Mouse (Mus musculus): ENCODE measurements around the gene Rybp. TPM values are rescaled to one million over a fixed set of nuclear protein-coding genes. Genes with fewer than 3 reads are reported as not detected.

Gene Rybp
- polyA plus RNA-seq, 1 experiment from 2014 or later, result 7.5 TPM

GRCm38 (mm10) chr6:100213596-100213995 lies 73.7 kb downstream of the Rybp start:
- ATAC-seq (ENCODE audit: insufficient number of reproducible peaks, insufficient read depth, low FRiP score, low read depth), result no peak
- H3K9ac ChIP-seq (ENCODE audit: low read length), result no peak overlapping the region
- no peak overlapping the region for H3K4me2 ChIP-seq (ENCODE audit: low read length)
- H3K4me1 ChIP-seq (ENCODE audit: control insufficient read depth in 2 of 2, insufficient read depth in 2 of 2, low read length in 2 of 2), result peaks cover 44 to 52% of the 10 kb centered on the region in 2 experiments
- H3K27ac ChIP-seq (replicated peaks in 1 of 2; ENCODE audit: control insufficient read depth in 1 of 2, insufficient read depth in 1 of 2, low read depth in 2 of 2, low read length in 2 of 2), result no peak overlapping the region
- no peaks in the 10 kb centered on the region for H3K27me3 ChIP-seq (ENCODE audit: control insufficient read depth, insufficient read depth, low read length)
- H3K4me3 ChIP-seq (ENCODE audit: control insufficient read depth in 1 of 2, insufficient read depth in 1 of 2, low read depth in 1 of 2, low read length in 2 of 2), result no peak overlapping the region
- WGBS, result 65% methylated on average over 9 of the region's 9 CpGs
- no peaks in the 10 kb centered on the region for H3K9me3 ChIP-seq (ENCODE audit: control insufficient read depth, low read length)
- no peaks in the 10 kb centered on the region for H3K36me3 ChIP-seq (ENCODE audit: control insufficient read depth, insufficient read depth, low read length)

GRCm38 (mm10) chr6:100212820-100213219 lies 74.5 kb downstream of the Rybp start:
- Histone ChIP-seq H3K36me3 (ENCODE audit: control insufficient read depth, insufficient read depth, low read length) (no peaks in the 10 kb centered on the region), H3K27ac (replicated peaks in 1 of 2; ENCODE audit: control insufficient read depth in 1 of 2, insufficient read depth in 1 of 2, low read depth in 2 of 2, low read length in 2 of 2) (0 out of 4 replicates have a peak overlapping the region, but pooled peaks of 1 of the 2 experiments have one; percentile 2), H3K9me3 (ENCODE audit: control insufficient read depth, low read length) (no peaks in the 10 kb centered on the region), H3K9ac (ENCODE audit: low read length) (peak overlapping the region; percentile 11; the same call in 1 of the 2 replicates), H3K27me3 (ENCODE audit: control insufficient read depth, insufficient read depth, low read length) (no peaks in the 10 kb centered on the region), H3K4me2 (ENCODE audit: low read length) (no peak overlapping the region), H3K4me1 (ENCODE audit: control insufficient read depth in 2 of 2, insufficient read depth in 2 of 2, low read length in 2 of 2) (peaks cover 39 to 45% of the 10 kb centered on the region in 2 experiments), H3K4me3 (ENCODE audit: control insufficient read depth in 1 of 2, insufficient read depth in 1 of 2, low read depth in 1 of 2, low read length in 2 of 2) (no peak overlapping the region)
- no peak for ATAC-seq (ENCODE audit: insufficient number of reproducible peaks, insufficient read depth, low FRiP score, low read depth)
- WGBS, result 27% methylated on average over 7 of the region's 7 CpGs

- Histone ChIP-seq H3K9me3 (ENCODE audit: control insufficient read depth, low read length) (no peaks in the 10 kb centered on the region), H3K4me1 (ENCODE audit: control insufficient read depth in 2 of 2, insufficient read depth in 2 of 2, low read length in 2 of 2) (peaks cover 46 to 50% of the 10 kb centered on the region in 2 experiments), H3K27ac (replicated peaks in 1 of 2; ENCODE audit: control insufficient read depth in 1 of 2, insufficient read depth in 1 of 2, low read depth in 2 of 2, low read length in 2 of 2) (no peak overlapping the region), H3K4me2 (ENCODE audit: low read length) (no peak overlapping the region), H3K36me3 (ENCODE audit: control insufficient read depth, insufficient read depth, low read length) (no peaks in the 10 kb centered on the region), H3K4me3 (ENCODE audit: control insufficient read depth in 1 of 2, insufficient read depth in 1 of 2, low read depth in 1 of 2, low read length in 2 of 2) (no peak overlapping the region), H3K27me3 (ENCODE audit: control insufficient read depth, insufficient read depth, low read length) (no peaks in the 10 kb centered on the region), H3K9ac (ENCODE audit: low read length) (no peak overlapping the region)
- no peak for ATAC-seq (ENCODE audit: insufficient number of reproducible peaks, insufficient read depth, low FRiP score, low read depth)
- 68% methylated on average over 3 of the region's 3 CpGs for WGBS
Measured at GRCm38 (mm10) chr6:100211646-100212045, 75.6 kb downstream of the Rybp start.

GRCm38 (mm10) chr6:100210517-100210916 lies 76.8 kb downstream of the Rybp start:
- ATAC-seq (ENCODE audit: insufficient number of reproducible peaks, insufficient read depth, low FRiP score, low read depth), result no peak
- Histone ChIP-seq H3K27me3 (ENCODE audit: control insufficient read depth, insufficient read depth, low read length) (no peaks in the 10 kb centered on the region), H3K27ac (replicated peaks in 1 of 2; ENCODE audit: control insufficient read depth in 1 of 2, insufficient read depth in 1 of 2, low read depth in 2 of 2, low read length in 2 of 2) (no peak overlapping the region), H3K4me1 (ENCODE audit: control insufficient read depth in 2 of 2, insufficient read depth in 2 of 2, low read length in 2 of 2) (peaks cover 46 to 50% of the 10 kb centered on the region in 2 experiments), H3K4me2 (ENCODE audit: low read length) (no peak overlapping the region), H3K36me3 (ENCODE audit: control insufficient read depth, insufficient read depth, low read length) (no peaks in the 10 kb centered on the region), H3K9me3 (ENCODE audit: control insufficient read depth, low read length) (no peaks in the 10 kb centered on the region), H3K9ac (ENCODE audit: low read length) (no peak overlapping the region), H3K4me3 (ENCODE audit: control insufficient read depth in 1 of 2, insufficient read depth in 1 of 2, low read depth in 1 of 2, low read length in 2 of 2) (no peak overlapping the region)
- WGBS, result 55% methylated on average over 1 of the region's 1 CpGs

- H3K4me3 ChIP-seq (ENCODE audit: control insufficient read depth in 1 of 2, insufficient read depth in 1 of 2, low read depth in 1 of 2, low read length in 2 of 2), result peak overlapping the region in 1 of 2 experiments; percentile 18; a peak in 1 of 4 replicates
- WGBS, result 1% methylated on average over 14 of the region's 14 CpGs
- peaks cover 37 to 39% of the 10 kb centered on the region in 2 experiments for H3K4me1 ChIP-seq (ENCODE audit: control insufficient read depth in 2 of 2, insufficient read depth in 2 of 2, low read length in 2 of 2)
- H3K9me3 ChIP-seq (ENCODE audit: control insufficient read depth, low read length), result no peaks in the 10 kb centered on the region
- no peaks in the 10 kb centered on the region for H3K27me3 ChIP-seq (ENCODE audit: control insufficient read depth, insufficient read depth, low read length)
- H3K9ac ChIP-seq (ENCODE audit: low read length), result peak overlapping the region; percentile 50
- ATAC-seq (ENCODE audit: insufficient number of reproducible peaks, insufficient read depth, low FRiP score, low read depth), result peak; percentile 56; the same call in 1 of the 2 replicates
- no peaks in the 10 kb centered on the region for H3K36me3 ChIP-seq (ENCODE audit: control insufficient read depth, insufficient read depth, low read length)
- peak overlapping the region; percentile 65 for H3K4me2 ChIP-seq (ENCODE audit: low read length)
- peak overlapping the region; percentile 4 to 64; a peak in 2 of 4 replicates for H3K27ac ChIP-seq (replicated peaks in 1 of 2; ENCODE audit: control insufficient read depth in 1 of 2, insufficient read depth in 1 of 2, low read depth in 2 of 2, low read length in 2 of 2)
Measured at GRCm38 (mm10) chr6:100206741-100207275, 80.5 kb downstream of the Rybp start.

- Histone ChIP-seq H3K36me3 (ENCODE audit: control insufficient read depth, insufficient read depth, low read length) (no peaks in the 10 kb centered on the region), H3K4me2 (ENCODE audit: low read length) (peak overlapping the region; percentile 65; the same call in 1 of the 2 replicates), H3K9me3 (ENCODE audit: control insufficient read depth, low read length) (no peaks in the 10 kb centered on the region), H3K9ac (ENCODE audit: low read length) (no peak overlapping the region), H3K4me1 (ENCODE audit: control insufficient read depth in 2 of 2, insufficient read depth in 2 of 2, low read length in 2 of 2) (peaks cover 39 to 41% of the 10 kb centered on the region in 2 experiments), H3K27me3 (ENCODE audit: control insufficient read depth, insufficient read depth, low read length) (no peaks in the 10 kb centered on the region), H3K4me3 (ENCODE audit: control insufficient read depth in 1 of 2, insufficient read depth in 1 of 2, low read depth in 1 of 2, low read length in 2 of 2) (no peak overlapping the region), H3K27ac (replicated peaks in 1 of 2; ENCODE audit: control insufficient read depth in 1 of 2, insufficient read depth in 1 of 2, low read depth in 2 of 2, low read length in 2 of 2) (peak overlapping the region in 1 of 2 experiments; percentile 50; a peak in 2 of 4 replicates)
- 69% methylated on average over 1 of the region's 1 CpGs for WGBS
- no peak for ATAC-seq (ENCODE audit: insufficient number of reproducible peaks, insufficient read depth, low FRiP score, low read depth)
Measured at GRCm38 (mm10) chr6:100206261-100206660, 81.0 kb downstream of the Rybp start.

GRCm38 (mm10) chr6:100204436-100204835 lies 82.8 kb downstream of the Rybp start:
- no peak overlapping the region for H3K4me2 ChIP-seq (ENCODE audit: low read length)
- ATAC-seq (ENCODE audit: insufficient number of reproducible peaks, insufficient read depth, low FRiP score, low read depth), result no peak
- peaks cover 39 to 41% of the 10 kb centered on the region in 2 experiments for H3K4me1 ChIP-seq (ENCODE audit: control insufficient read depth in 2 of 2, insufficient read depth in 2 of 2, low read length in 2 of 2)
- 0 out of 4 replicates have a peak overlapping the region, but pooled peaks of 1 of the 2 experiments have one; percentile 10 for H3K27ac ChIP-seq (replicated peaks in 1 of 2; ENCODE audit: control insufficient read depth in 1 of 2, insufficient read depth in 1 of 2, low read depth in 2 of 2, low read length in 2 of 2)
- no peaks in the 10 kb centered on the region for H3K36me3 ChIP-seq (ENCODE audit: control insufficient read depth, insufficient read depth, low read length)
- H3K27me3 ChIP-seq (ENCODE audit: control insufficient read depth, insufficient read depth, low read length), result no peaks in the 10 kb centered on the region
- no peaks in the 10 kb centered on the region for H3K9me3 ChIP-seq (ENCODE audit: control insufficient read depth, low read length)
- WGBS, result 34% methylated on average over 7 of the region's 7 CpGs
- H3K4me3 ChIP-seq (ENCODE audit: control insufficient read depth in 1 of 2, insufficient read depth in 1 of 2, low read depth in 1 of 2, low read length in 2 of 2), result no peak overlapping the region
- H3K9ac ChIP-seq (ENCODE audit: low read length), result no peak overlapping the region
